Mouse (Mus musculus) limb, embryonic 14.5 days (tissue): Measurements from ENCODE around the gene Por. TPM values are rescaled to one million over a fixed set of nuclear protein-coding genes. Genes with fewer than 3 reads are reported as not detected.

Source experiments
- ATAC-seq: fragments of 200-750 bp; cut with Nextera tagmentation; 2 replicates; pipeline ENCODE4 v1.8.0; 2017; ENCODE audit warnings: low read depth, moderate number of reproducible peaks, moderate TSS enrichment; ENCODE audit not compliant: low FRiP score
- DNase-seq: peaks from one replicate; pipeline ENCODE4 v3.0.0-alpha.2; 2015; ENCODE audit warnings: low spot score
- H3K27ac ChIP-seq: fragments of 300-500 bp; sonication (generic); replicated peaks from 2 replicates; pipeline ENCODE4 v1.5.1; 2014; ENCODE audit warnings: low read depth, mild to moderate bottlenecking, low read length, moderate library complexity, mixed read lengths
- H3K27me3 ChIP-seq: fragments of 300-500 bp; sonication (generic); 2 replicates; pipeline ENCODE4 v1.6.1; 2014; ENCODE audit warnings: low read length, mixed read lengths; ENCODE audit not compliant: control insufficient read depth, insufficient read depth
- H3K36me3 ChIP-seq: fragments of 300-500 bp; sonication (generic); 2 replicates; pipeline ENCODE4 v1.6.1; 2014; ENCODE audit warnings: mild to moderate bottlenecking, low read length, moderate library complexity, mixed read lengths; ENCODE audit not compliant: control insufficient read depth, insufficient read depth
- H3K4me1 ChIP-seq: fragments of 300-500 bp; sonication (generic); 2 replicates; pipeline ENCODE4 v1.6.1; 2014; ENCODE audit warnings: antibody characterized with exemption, low read length, mixed read lengths; ENCODE audit not compliant: control insufficient read depth, insufficient read depth
- H3K4me2 ChIP-seq: fragments of 300-500 bp; sonication (generic); replicated peaks from 2 replicates; pipeline ENCODE4 v1.6.1; 2014; ENCODE audit warnings: low read depth, mild to moderate bottlenecking, low read length, moderate library complexity; ENCODE audit not compliant: severe bottlenecking
- H3K4me3 ChIP-seq: fragments of 300-500 bp; sonication (generic); replicated peaks from 2 replicates; pipeline ENCODE4 v1.5.1; 2014; ENCODE audit warnings: low read length
- H3K9ac ChIP-seq: fragments of 300-500 bp; sonication (generic); 2 replicates; pipeline ENCODE4 v1.6.1; 2014; ENCODE audit warnings: mild to moderate bottlenecking, low read depth, low read length, moderate library complexity; ENCODE audit not compliant: severe bottlenecking
- H3K9me3 ChIP-seq: fragments of 300-500 bp; sonication (generic); 2 replicates; pipeline ENCODE4 v1.6.1; 2016; ENCODE audit warnings: low read length; ENCODE audit not compliant: control insufficient read depth
- POLR2A ChIP-seq: fragments of 200-500 bp; IDR thresholded peaks from 2 replicates; pipeline ENCODE4 v1.8.0; 2012; ENCODE audit warnings: inconsistent platforms, mild to moderate bottlenecking, moderate library complexity, borderline replicate concordance; ENCODE audit not compliant: insufficient read depth, insufficient read length; ENCODE audit errors: extremely low read depth
- WGBS: fragments of 180-500 bp; shearing (Covaris S2); extraction: QIAGEN DNeasy Blood & Tissue Kit; methylation state at CpG from one replicate; pipeline ENCODE4 v1.1.7; 2014; 5-methylcytosine and 5-hydroxymethylcytosine counted together
- polyA plus RNA-seq, 2 experiments: library from polyadenylated mRNA; depleted of rRNA in 1 of 2; stranded (reverse) in 1 of 2; unstranded in 1 of 2; fragments of >200 nt; fragmentation: Nextera tagmentation in 1 of 2; extraction: Ambion mirVana in 1 of 2; gene quantifications; 2 replicates each; pipeline versions ENCODE4 v1.2.1 to v1.2.3; 2012 to 2014

Por gene
- polyA plus RNA-seq (2012; rRNA removed) (99.2 and 132 TPM in 2 replicates), polyA plus RNA-seq (2014; fragmentation: Nextera tagmentation; extraction: Ambion mirVana) (64.7 and 71.6 TPM in 2 replicates)

DNA sequence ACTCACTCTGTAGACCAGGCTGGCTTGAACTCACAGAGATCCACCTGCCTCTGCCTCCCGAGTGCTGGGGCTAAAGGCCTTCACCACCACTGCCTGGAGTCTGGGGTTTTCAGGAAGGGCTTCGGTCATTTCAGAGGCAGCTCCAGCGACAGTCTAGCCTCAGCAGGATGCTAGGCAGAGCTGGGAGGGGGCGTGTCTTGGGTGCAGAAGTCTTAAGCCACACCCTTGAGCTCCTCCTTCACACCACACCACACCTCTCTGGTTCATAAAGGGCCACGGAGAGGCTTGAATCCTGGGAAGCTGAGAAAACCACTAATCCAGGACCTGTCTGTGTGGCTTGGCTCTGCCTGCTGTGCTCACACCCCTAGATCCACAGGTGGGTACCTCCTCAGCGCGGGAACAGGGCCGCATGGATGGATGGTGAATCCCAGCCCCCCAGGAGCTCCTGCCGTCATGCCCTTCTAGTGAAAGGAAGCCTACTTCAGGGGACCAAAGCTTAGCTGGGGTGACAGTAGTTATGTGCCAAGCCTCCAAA lies at the start of gene Por:
Gene Por (plus strand): TSS at position 293 of the 535 bp plus-strand sequence.
- no peak for TF ChIP-seq POLR2A
- no peak within 1 kb of the TSS for H3K27ac ChIP-seq
- no peak for DNase-seq
- no peaks in the 10 kb centered on the region for H3K27me3 ChIP-seq
- peaks cover under 1% of the 10 kb centered on the region for H3K4me1 ChIP-seq
- no peaks in the 10 kb centered on the region for H3K9me3 ChIP-seq
- no peaks in the 10 kb centered on the region for H3K36me3 ChIP-seq
- H3K9ac ChIP-seq = no peak within 1 kb of the TSS
- WGBS = 20% methylated on average over 9 of the region's 9 CpGs
- no peak for ATAC-seq
- H3K4me2 ChIP-seq = no peak within 1 kb of the TSS
- H3K4me3 ChIP-seq = no peak within 1 kb of the TSS

DNA sequence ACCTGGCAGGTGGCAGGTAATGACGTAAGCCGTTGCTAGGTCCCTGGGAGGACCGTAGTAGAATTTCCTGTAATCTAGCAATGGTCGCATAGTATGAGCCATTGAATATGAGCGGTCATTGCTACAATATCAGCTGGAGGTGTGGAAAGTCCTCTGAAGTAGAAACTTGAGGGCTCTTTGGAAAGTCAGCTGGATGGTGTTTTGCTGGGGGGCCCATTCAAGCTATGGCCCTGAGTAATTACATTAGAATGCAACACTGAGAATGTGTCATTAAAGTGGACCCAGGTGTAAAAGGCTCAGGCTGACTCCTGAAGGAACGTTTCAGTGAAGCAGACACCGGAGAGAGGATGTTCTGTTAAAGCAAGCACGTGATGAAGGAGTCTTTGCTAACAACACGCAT lies 49.3 kb upstream of the Por start:
- no peak for TF ChIP-seq POLR2A
- Histone ChIP-seq H3K4me2 (no peak overlapping the region), H3K9ac (no peak overlapping the region), H3K27ac (no peak overlapping the region), H3K4me1 (no peaks in the 10 kb centered on the region), H3K36me3 (no peaks in the 10 kb centered on the region), H3K27me3 (no peaks in the 10 kb centered on the region), H3K4me3 (no peak overlapping the region), H3K9me3 (no peaks in the 10 kb centered on the region)
- no peak for ATAC-seq
- WGBS = 84% methylated on average over 9 of the region's 9 CpGs
- DNase-seq = no peak

DNA sequence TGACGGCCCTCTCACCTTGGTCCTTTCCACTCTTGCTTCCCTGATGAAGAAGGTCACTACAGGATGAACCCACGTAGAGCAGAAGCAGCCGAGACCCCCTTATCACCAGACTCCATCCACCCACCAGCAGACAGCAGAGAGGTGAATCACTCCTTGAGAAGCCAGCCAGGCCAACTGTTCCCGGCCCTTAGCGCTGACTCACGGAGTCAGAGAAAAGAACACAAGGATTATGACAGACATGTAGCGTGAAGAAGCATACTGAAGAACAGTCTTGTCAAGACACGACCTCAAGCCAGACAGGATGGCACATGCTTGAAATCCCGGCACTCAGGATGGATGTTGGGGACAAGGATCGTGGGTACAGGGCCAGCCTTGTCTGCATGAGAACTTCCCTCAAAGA lies 48.1 kb upstream of the Por start:
- H3K4me3 ChIP-seq = no peak overlapping the region
- no peak overlapping the region for H3K4me2 ChIP-seq
- H3K27ac ChIP-seq = no peak overlapping the region
- WGBS = 77% methylated on average over 10 of the region's 10 CpGs
- TF ChIP-seq POLR2A = no peak
- no peak overlapping the region for H3K9ac ChIP-seq
- H3K4me1 ChIP-seq = no peaks in the 10 kb centered on the region
- ATAC-seq = no peak
- H3K36me3 ChIP-seq = no peaks in the 10 kb centered on the region
- DNase-seq = no peak
- H3K9me3 ChIP-seq = no peaks in the 10 kb centered on the region
- no peaks in the 10 kb centered on the region for H3K27me3 ChIP-seq

DNA sequence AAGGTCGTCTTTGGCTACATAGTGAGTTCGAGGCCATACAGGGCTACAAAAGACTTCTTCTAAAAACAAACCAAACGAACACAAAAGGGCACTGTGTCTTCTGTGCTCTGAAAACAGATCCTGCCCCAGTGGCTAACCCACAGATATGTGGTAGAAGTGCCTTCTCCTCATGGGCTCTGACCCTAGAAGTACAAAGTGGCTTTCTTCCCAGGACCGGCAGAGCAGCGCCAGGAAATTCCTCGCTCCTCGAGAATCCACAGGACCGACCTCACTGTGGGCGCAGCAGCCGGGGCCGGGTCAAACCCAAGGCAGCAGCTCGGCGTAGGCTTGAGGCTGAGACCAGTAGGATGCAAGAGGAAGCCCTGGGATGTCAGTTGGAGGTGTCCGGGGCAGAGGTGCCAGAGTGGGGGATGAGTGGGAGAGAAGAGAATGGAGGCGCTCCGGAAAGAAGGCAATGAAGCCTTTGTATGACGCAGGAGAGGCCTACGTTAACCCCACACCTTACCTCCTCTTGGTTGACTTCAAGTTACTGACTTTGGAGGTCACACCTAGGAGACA lies 46.7 kb upstream of the Por start:
- no peaks in the 10 kb centered on the region for H3K9me3 ChIP-seq
- H3K4me1 ChIP-seq = no peaks in the 10 kb centered on the region
- ATAC-seq (no peak), DNase-seq (no peak)
- TF ChIP-seq POLR2A = no peak
- H3K4me3 ChIP-seq = no peak overlapping the region
- no peak overlapping the region for H3K27ac ChIP-seq
- H3K4me2 ChIP-seq = no peak overlapping the region
- no peak overlapping the region for H3K9ac ChIP-seq
- H3K36me3 ChIP-seq = no peaks in the 10 kb centered on the region
- WGBS = 87% methylated on average over 18 of the region's 18 CpGs
- H3K27me3 ChIP-seq = no peaks in the 10 kb centered on the region

DNA sequence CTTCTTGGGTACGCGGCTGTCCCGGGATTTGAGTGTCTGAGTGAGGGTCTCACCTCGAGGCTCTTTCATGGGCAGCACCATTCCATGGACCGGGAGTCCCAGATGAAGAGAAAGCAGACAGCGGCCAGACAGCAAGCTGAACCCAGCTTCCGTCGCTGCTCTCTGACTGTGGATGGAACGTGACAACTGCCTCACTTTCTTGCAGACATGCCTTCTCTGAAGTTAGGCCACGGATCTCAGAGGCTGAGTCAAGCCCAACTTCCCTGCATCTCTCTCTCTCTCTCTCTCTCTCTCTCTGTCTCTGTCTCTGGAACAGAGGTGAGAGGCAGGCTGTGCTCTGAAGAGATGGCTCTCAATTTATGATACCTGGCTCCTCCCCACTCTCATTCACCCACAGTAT lies 40.9 kb upstream of the Por start:
- H3K4me2 ChIP-seq = no peak overlapping the region
- WGBS = 45% methylated on average over 10 of the region's 10 CpGs

More for the DNA sequence above, 40.9 kb upstream of the Por start:
- Histone ChIP-seq H3K4me1 (peaks cover 8% of the 10 kb centered on the region; the same call in 1 of the 2 replicates), H3K27ac (no peak overlapping the region), H3K27me3 (no peaks in the 10 kb centered on the region), H3K4me3 (no peak overlapping the region), H3K9ac (no peak overlapping the region), H3K9me3 (no peaks in the 10 kb centered on the region), H3K36me3 (no peaks in the 10 kb centered on the region)
- DNase-seq (no peak), ATAC-seq (no peak)
- TF ChIP-seq POLR2A = no peak
